Mouse (Mus musculus) brain, embryonic 14.5 days (tissue): ENCODE measurements around the gene Scn3b.

ENCODE experiments used
- CTCF ChIP-seq: fragments of 200-500 bp; IDR thresholded peaks from 2 replicates; pipeline ENCODE4 v1.5.1; 2012; ENCODE audit warnings: inconsistent platforms, mild to moderate bottlenecking, moderate library complexity, borderline replicate concordance; ENCODE audit not compliant: insufficient read depth, insufficient read length; ENCODE audit errors: extremely low read depth
- POLR2A ChIP-seq: fragments of 200-500 bp; IDR thresholded peaks from 2 replicates; pipeline ENCODE4 v1.6.1; 2012; ENCODE audit warnings: mild to moderate bottlenecking, inconsistent platforms, borderline replicate concordance; ENCODE audit not compliant: poor library complexity, insufficient read depth, insufficient read length, severe bottlenecking; ENCODE audit errors: extremely low read depth

DNA sequence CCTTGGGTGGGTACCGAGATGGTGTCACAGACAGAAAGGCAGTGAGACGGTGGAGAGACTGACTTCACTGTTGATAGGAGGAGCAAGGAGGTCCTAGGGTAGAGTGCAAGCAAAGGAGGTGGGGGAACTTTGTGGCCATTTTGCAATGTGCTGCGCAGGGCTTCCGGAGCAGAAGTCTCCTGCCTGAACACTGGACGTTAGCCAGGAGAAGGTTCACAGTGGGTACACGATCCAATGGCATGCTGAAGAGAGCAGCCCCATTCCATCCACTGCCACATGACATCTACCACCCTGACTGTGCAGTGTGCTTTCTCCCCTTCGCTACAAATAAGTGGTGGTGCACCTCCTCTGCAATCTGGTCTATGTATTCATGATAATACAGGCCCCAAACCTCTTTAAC lies 3.8 kb downstream of the Scn3b start:
- TF ChIP-seq POLR2A (no peak), CTCF (no peak)
